Mouse (Mus musculus) brain, embryonic 14.5 days (tissue): ENCODE measurements at regions not wholly inside any gene's neighbourhood (a gene's known extent, or its start where the extent isn't known, plus 50 kb on each side); places are given as distances from the start of the nearest gene placed in this dataset.

Source experiments
- DNase-seq: peaks from one replicate; pipeline ENCODE4 v3.0.0-alpha.2; 2011; ENCODE audit warnings: low read depth
- CTCF ChIP-seq: fragments of 200-500 bp; IDR thresholded peaks from 2 replicates; pipeline ENCODE4 v1.5.1; 2012; ENCODE audit warnings: inconsistent platforms, mild to moderate bottlenecking, moderate library complexity, borderline replicate concordance; ENCODE audit not compliant: insufficient read depth, insufficient read length; ENCODE audit errors: extremely low read depth
- POLR2A ChIP-seq: fragments of 200-500 bp; IDR thresholded peaks from 2 replicates; pipeline ENCODE4 v1.6.1; 2012; ENCODE audit warnings: mild to moderate bottlenecking, inconsistent platforms, borderline replicate concordance; ENCODE audit not compliant: poor library complexity, insufficient read depth, insufficient read length, severe bottlenecking; ENCODE audit errors: extremely low read depth

DNA sequence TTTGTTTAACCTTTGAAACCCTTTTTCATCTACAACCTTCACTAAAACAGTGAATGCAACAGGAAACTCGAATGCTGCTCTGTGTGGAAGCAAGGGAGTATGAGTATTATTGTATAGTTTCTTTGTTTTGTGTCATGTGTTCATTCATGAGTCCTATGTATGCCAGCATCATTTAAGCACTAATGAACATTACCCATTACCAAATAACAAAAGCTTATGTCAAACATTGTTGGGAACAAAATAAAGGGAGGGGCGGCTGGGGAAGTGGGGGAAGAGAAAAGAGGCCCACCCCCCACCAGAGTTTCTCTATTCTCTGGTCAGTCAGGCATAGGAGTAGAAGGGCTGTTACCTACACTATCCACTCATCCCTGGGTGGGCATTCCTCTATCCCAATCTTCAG lies 642.5 kb downstream of the Actr3 start:
- no peak for TF ChIP-seq POLR2A
- TF ChIP-seq CTCF = no peak
- no peak for DNase-seq

DNA sequence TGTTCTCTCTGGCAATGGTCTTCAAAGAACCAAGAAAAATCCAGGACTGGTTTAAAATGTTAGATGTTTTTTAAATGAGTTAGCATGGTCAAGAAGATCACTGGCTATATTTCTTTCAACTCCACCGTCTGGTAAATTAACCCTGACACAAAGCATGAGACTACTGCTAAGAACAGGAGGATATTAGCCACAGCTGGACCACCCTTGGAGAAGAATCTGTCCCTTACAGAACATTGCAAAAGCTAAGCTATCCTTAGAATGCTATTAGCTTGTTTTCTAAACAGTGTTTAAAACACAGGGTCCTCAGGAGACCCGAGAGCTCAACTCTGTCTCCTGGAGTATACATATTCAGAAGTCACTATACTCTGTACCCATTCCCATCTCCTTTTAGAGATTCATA lies 644.9 kb downstream of the Actr3 start:
- no peak for TF ChIP-seq POLR2A
- no peak for TF ChIP-seq CTCF
- no peak for DNase-seq

DNA sequence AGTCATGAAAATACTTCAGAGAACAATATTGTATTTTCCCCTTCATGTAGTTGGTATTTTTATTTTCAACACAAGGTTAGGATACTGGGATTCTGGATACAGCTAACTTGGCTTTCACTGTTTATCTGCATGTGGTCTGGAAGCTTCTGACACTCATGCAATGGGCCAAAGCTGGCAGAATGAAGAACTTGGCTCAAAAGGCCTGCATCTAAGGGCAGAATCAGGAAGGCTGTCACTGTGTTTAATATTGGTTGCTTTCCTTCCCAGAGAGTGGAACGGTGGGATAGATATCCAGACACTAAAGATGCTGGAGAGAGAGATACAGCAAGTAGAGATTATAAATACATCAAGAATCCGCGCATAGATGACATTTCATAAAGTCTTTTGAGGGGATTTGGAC lies 645.4 kb downstream of the Actr3 start:
- DNase-seq = no peak
- no peak for TF ChIP-seq CTCF
- TF ChIP-seq POLR2A = no peak

DNA sequence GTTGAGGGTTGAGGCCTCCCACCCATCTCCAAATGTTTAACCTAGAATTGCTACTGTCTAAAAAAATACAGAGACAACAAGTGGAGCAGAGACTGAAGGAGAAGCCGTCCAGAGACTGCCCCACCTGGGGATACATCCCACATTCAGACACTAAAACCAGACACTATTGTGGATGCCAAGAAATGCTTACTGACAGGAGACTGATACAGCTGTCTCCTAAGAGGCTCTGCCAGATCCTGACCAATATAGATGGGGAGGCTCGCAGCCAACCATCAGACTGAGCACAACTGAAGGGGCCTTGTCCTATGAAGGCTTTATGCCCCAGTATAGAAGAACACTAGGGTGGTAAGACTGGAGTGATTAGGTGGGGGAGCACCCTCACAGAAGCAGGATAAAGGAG lies 652.5 kb downstream of the Actr3 start:
- no peak for DNase-seq
- no peak for TF ChIP-seq CTCF
- TF ChIP-seq POLR2A = no peak

DNA sequence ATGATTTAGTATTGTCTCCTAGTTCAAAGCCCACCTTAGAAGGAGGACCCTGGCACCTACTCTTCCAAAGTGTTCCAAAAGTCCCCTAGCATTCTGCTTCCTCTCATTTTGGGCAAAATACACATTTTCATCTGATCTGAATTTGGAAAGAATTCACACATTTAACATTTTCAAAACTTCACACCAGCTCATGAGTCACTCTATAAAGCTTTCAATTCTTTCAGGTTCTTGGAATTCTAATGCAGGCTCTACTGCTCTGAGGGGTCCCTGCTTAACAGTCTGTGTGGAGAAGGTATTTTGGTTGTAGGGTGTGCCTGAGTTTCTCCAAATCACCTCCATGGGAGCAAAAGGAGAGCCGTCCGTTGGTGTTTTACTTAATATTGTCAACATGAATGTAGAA lies 657.8 kb downstream of the Actr3 start:
- no peak for DNase-seq
- TF ChIP-seq POLR2A = no peak
- TF ChIP-seq CTCF = no peak

DNA sequence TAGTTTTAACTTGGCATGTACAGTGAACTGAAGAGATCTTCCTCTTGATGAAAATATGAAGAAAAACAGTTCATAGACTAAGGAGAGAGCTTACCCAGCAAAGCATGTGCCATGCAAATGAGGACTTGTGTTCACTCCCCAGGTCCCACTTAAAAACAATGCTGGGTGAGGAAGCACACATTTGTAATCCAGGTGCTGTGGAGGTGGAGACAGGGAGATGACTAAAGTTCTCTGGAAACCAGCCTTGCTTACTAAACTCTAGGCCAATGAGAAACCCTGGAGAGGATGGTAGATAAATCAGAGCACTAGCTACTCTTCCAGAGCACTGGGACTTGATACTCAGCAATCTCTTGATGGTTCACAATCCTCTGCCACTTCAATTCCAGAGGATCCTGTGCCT lies 678.8 kb downstream of the Actr3 start:
- TF ChIP-seq POLR2A (no peak), CTCF (no peak)
- DNase-seq = no peak

DNA sequence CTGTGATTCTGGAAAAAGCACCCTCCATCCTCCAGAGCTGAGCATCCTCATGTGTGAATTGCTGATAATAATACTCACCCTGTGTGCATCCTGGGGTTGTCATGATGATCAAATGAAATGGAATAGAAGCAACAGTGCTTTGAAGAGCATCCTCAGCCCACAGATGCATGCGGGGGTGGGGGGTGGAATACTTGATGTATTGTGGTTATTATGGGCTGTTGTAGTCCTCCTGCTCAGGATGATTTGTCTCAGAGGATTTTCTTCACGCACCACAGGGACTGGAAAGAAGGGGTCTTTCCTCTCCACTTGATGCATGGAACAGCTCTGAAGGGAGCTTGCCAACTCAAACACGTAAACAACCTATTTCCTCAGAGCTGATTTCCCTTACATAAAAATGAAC lies 694.4 kb upstream of the Dpp10 start:
- no peak for TF ChIP-seq CTCF
- no peak for TF ChIP-seq POLR2A
- peak; percentile 28 for DNase-seq

DNA sequence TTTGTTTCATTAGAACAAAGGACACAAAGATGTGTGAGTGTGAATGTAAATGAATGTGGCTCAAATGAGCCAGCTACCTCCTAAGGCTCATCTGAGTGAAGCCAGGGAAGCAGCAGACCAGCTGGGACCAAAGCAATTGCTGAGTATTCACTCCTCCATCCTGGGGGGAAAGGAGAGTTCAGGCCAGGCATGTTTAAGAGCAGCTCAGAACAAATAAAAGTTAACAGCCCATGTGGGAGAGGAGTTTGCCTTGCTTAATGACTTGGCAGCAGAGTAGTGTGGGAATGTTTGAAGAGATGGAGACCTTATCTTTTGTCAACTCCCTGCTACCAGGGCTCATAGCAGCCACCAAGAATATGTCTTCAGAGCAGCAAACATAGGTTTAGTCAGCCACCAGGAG lies 685.0 kb upstream of the Dpp10 start:
- TF ChIP-seq POLR2A (no peak), CTCF (no peak)
- DNase-seq = no peak

DNA sequence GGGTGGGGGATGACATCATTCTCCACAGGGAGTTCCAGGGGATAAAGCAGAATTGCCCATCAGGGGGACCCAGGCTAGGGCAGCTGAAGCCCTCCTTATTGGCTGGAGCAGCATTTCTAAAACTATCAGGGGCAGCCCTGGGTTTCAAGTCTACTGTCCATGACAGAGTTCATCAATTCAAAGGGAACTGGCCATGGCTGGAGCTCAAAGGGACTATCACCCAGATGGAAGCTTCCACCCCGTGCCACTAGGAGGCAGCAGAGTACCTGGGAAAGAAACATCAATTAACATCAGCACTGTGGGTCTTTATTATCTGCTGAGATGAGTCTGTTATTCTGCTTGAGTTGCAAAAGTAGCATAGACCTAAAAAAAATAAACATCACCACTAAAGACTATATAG lies 672.7 kb upstream of the Dpp10 start:
- peak; percentile 55 for DNase-seq
- TF ChIP-seq CTCF (peak; percentile 74; the same call in 1 of the 2 replicates), POLR2A (no peak)

DNA sequence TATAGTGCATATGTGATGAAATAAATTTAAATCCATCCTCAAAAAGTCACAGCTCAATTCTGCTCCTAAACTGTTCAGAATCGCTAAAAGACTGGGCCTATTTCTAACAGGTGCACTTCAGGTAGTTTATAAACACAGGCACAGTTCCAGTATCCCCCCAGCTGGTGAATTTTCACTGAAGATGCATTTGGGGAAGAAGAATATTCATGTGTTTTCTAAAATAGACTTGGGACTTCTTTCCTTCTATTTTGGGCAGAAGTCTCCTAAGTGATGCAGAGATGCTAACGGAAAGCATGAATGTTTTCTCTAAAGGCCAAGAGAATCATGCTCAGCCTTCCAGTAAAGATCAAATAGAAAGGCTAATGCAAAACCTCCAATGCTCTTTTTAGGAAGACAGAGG lies 660.9 kb upstream of the Dpp10 start:
- no peak for DNase-seq
- TF ChIP-seq CTCF (no peak), POLR2A (no peak)

DNA sequence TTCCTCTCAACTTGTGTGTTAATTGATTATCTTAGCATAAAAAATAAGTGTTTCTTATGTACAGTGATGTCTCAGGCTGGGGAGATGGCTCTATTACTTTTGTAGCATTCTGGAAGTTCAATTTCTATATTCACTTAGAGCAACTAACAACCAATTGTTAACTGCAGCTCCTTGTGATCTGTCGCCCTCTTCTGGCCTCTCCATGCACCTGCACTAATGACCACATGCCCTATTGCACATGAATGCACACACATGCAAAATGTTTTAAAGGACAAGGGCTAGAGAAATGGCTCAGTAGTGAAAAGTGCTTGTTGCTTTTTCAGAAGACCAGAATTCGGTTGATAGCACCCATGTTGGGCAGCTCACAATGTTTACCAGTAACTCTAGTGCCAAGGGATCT lies 629.1 kb upstream of the Dpp10 start:
- TF ChIP-seq POLR2A (no peak), CTCF (peak; percentile 52; the same call in 1 of the 2 replicates)
- DNase-seq = peak; percentile 35

DNA sequence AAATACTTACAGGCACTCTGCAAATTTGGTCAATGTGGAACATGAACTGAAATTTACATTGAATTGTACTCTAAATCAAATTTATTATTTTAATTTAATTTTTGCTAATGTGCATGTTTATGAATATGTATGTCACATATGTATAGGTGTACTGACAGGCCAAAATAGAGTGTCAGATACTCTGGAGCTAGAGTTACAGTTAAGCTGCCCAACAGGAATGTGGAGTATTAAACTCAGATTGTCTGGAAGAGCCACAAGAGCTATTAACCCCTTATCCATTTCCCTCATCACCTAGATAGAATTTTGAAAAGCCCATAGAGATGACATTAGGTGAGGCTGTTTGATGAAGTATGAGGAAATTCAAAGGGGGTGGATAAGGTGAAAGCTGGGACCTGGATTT lies 607.5 kb upstream of the Dpp10 start:
- TF ChIP-seq CTCF (no peak), POLR2A (no peak)
- DNase-seq = no peak

DNA sequence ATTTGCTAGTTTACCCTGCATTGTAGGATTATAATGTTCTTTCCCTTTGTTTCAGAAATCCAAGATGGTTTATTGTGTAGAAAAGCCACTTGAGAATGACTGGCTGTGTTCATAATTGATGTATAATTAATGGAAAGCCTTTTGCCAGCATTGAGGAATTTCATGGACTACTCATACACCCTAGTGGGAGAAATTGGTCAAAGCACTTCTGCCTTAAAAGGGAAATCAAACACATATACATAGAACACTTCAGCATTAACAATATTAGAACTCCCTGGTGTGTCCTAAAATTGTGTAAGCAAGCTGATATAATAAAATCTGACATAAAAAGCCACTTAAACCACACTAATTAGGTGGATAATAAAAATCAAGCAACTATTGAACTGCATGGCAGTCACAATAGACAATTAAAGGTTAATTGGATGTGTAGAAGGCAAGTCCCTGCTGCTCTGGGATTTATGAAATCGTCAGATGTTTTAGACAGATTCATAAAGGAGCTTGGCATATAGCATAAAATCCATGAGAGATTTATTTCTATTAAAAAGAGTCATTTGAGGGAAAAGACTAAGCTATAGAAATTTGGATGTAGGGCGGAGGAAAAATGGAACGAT lies 607.0 kb upstream of the Dpp10 start:
- DNase-seq = peak; percentile 81
- no peak for TF ChIP-seq POLR2A
- no peak for TF ChIP-seq CTCF

DNA sequence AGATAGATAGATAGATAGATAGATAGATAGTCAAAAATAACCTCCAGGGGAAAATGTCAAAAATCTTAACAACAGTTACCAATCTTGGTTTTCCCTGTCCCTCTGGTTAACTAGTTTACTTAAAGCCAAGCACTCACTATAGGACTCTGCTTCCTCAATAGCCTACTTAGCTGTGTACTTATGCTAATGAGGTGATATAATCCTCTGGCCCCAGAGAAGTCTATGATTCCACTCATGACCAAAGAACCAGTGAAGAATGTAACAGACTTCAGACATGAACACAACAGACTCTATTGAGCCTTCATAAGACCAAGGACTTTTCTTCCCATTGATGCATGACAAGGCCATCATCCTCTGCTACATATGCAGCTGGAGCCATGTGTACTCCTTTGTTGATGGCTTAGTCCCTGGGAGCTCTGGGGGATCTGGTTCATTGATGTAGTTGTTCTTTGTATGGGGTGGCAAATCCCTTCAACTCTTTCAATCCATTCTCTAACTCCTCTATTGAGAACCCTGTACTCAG lies 589.9 kb upstream of the Dpp10 start:
- no peak for DNase-seq
- no peak for TF ChIP-seq POLR2A
- TF ChIP-seq CTCF = no peak

DNA sequence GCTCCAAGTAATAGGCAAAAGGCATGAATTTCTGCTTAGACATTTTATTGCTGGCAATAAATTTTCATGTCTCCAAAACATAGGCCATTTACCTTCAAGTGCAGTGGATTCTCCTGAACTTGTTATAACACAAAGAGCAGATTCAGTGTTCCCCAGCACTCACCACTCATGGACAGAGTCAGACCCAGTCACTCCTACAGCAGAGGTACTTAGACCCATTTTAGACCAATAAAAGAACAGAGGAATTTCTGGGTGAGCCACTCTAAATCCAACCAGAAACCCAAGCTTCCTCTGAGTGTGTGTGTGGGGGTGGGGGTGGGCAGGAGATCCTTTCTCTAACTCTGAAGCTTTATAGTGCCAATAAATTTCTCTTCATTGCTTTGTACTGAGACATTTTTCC lies 584.7 kb upstream of the Dpp10 start:
- no peak for DNase-seq
- TF ChIP-seq CTCF (no peak), POLR2A (no peak)

DNA sequence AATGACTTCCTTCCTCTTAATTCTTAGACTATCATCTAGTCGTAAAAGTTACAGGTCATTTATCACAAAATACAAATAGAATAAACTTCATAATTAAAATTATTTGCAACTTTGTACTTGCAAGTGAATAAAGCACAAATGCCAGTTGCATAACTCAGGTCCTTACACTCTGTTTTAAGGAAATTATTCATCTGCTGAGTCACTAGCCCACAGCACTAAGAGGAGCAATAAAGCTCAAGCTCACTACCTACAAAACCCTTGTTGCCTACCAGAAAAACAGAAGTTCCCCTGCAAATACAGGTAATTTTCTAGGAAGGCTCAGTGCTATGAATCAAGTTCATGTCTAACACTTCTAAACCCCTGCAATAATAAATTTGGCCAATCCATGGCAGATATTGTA lies 539.3 kb upstream of the Dpp10 start:
- TF ChIP-seq CTCF (no peak), POLR2A (no peak)

More for the DNA sequence above, 539.3 kb upstream of the Dpp10 start:
- DNase-seq = no peak
